Mouse (Mus musculus): Measurements from ENCODE around the gene Dnajb13.
"Not testable (repeated sequence)": the region's sequence is repeated elsewhere in the genome, so short reads cannot be mapped to it uniquely, and the experiment has no call there.

Dnajb13 gene

GRCm38 (mm10) chr7:100488474-100489048 is 26.2 kb downstream of the Dnajb13 start:
- peak; percentile 75 for DNase-seq (ENCODE audit: inconsistent ontology term)

- DNase-seq (ENCODE audit: inconsistent ontology term) = peak; percentile 27
Observed at GRCm38 (mm10) chr7:100487301-100487700, 27.5 kb downstream of the Dnajb13 start.

GRCm38 (mm10) chr7:100484493-100484892 is 30.3 kb downstream of the Dnajb13 start:
- peak; percentile 76 for DNase-seq (ENCODE audit: inconsistent ontology term)

- not testable (repeated sequence) for DNase-seq (ENCODE audit: inconsistent ontology term)
Observed at GRCm38 (mm10) chr7:100482046-100482445, 32.7 kb downstream of the Dnajb13 start.

GRCm38 (mm10) chr7:100480175-100480574 is 34.6 kb downstream of the Dnajb13 start:
- DNase-seq (ENCODE audit: inconsistent ontology term) = no peak

GRCm38 (mm10) chr7:100479823-100480164 is 35.0 kb downstream of the Dnajb13 start:
- DNase-seq (ENCODE audit: inconsistent ontology term) = peak; percentile 30

GRCm38 (mm10) chr7:100479100-100479822 is 35.5 kb downstream of the Dnajb13 start:
- no peak for DNase-seq (ENCODE audit: inconsistent ontology term)

GRCm38 (mm10) chr7:100474680-100475079 is 40.1 kb downstream of the Dnajb13 start:
- DNase-seq (ENCODE audit: inconsistent ontology term) = peak; percentile 64

- no peak for DNase-seq (ENCODE audit: inconsistent ontology term)
Observed at GRCm38 (mm10) chr7:100473846-100474454, 40.8 kb downstream of the Dnajb13 start.

GRCm38 (mm10) chr7:100472777-100473176 is 42.0 kb downstream of the Dnajb13 start, which contains the start of gene Ucp3:
TSS of gene Ucp3 (plus strand) at chr7:100472990.
- DNase-seq (ENCODE audit: inconsistent ontology term) = no peak

GRCm38 (mm10) chr7:100471407-100471797 is 43.4 kb downstream of the Dnajb13 start:
- no peak for DNase-seq (ENCODE audit: inconsistent ontology term)

- no peak for DNase-seq (ENCODE audit: inconsistent ontology term)
Observed at GRCm38 (mm10) chr7:100470796-100471406, 43.9 kb downstream of the Dnajb13 start.

- DNase-seq (ENCODE audit: inconsistent ontology term) = no peak
Observed at GRCm38 (mm10) chr7:100469502-100469901, 45.3 kb downstream of the Dnajb13 start.

GRCm38 (mm10) chr7:100468761-100469160 is 46.0 kb downstream of the Dnajb13 start:
- DNase-seq (ENCODE audit: inconsistent ontology term) = no peak

- DNase-seq (ENCODE audit: inconsistent ontology term) = no peak
Observed at GRCm38 (mm10) chr7:100466781-100467510, 47.8 kb downstream of the Dnajb13 start.

GRCm38 (mm10) chr7:100465656-100466309 is 49.0 kb downstream of the Dnajb13 start:
- DNase-seq (ENCODE audit: inconsistent ontology term) = peak; percentile 46

- no peak for DNase-seq (ENCODE audit: inconsistent ontology term)
Observed at GRCm38 (mm10) chr7:100465248-100465647, 49.5 kb downstream of the Dnajb13 start.

GRCm38 (mm10) chr7:100464248-100464647 is 50.5 kb downstream of the Dnajb13 start:
- DNase-seq (ENCODE audit: inconsistent ontology term) = no peak

- no peak for DNase-seq (ENCODE audit: inconsistent ontology term)
Observed at GRCm38 (mm10) chr7:100463757-100464156, 51.0 kb downstream of the Dnajb13 start.

GRCm38 (mm10) chr7:100463194-100463593 is 51.6 kb downstream of the Dnajb13 start:
- DNase-seq (ENCODE audit: inconsistent ontology term) = no peak

GRCm38 (mm10) chr7:100461621-100462151 is 53.1 kb downstream of the Dnajb13 start:
- DNase-seq (ENCODE audit: inconsistent ontology term) = peak; percentile 80

Measured in Muller cell, postnatal 12 days (primary cell).